Mouse (Mus musculus) liver, postnatal 0 days (tissue): Measurements from ENCODE around the gene Sh2b3. TPM values are rescaled to one million over a fixed set of nuclear protein-coding genes. Genes with fewer than 3 reads are reported as not detected.
A peak's percentile ranks its signal among the peaks of the same experiment; 100 is the strongest.

Experiments used
- ATAC-seq: fragments of 200-750 bp; cut with Nextera tagmentation; 2 replicates; pipeline ENCODE4 v1.8.0; 2017; ENCODE audit warnings: mild to moderate bottlenecking, moderate library complexity
- DNase-seq: peaks from one replicate; pipeline ENCODE4 v3.0.0-alpha.2; 2016
- H3K27ac ChIP-seq: fragments of 300-500 bp; sonication (generic); 2 replicates; pipeline ENCODE4 v1.5.1; 2014; ENCODE audit warnings: antibody characterized with exemption, moderate library complexity, mild to moderate bottlenecking, low read depth
- H3K27me3 ChIP-seq: fragments of 300-500 bp; sonication (generic); 2 replicates; pipeline ENCODE4 v1.6.1; 2014; ENCODE audit warnings: low read length, control low read depth, mixed read lengths; ENCODE audit not compliant: insufficient read depth
- H3K36me3 ChIP-seq: fragments of 300-500 bp; sonication (generic); replicated peaks from 2 replicates; pipeline ENCODE4 v1.6.1; 2014; ENCODE audit warnings: mild to moderate bottlenecking, control low read depth, low read length, moderate library complexity, mixed read lengths; ENCODE audit not compliant: insufficient read depth
- H3K4me1 ChIP-seq: fragments of 300-500 bp; sonication (generic); 2 replicates; pipeline ENCODE4 v1.6.1; 2014; ENCODE audit warnings: antibody characterized with exemption, mild to moderate bottlenecking, control low read depth; ENCODE audit not compliant: insufficient read depth
- H3K4me2 ChIP-seq: fragments of 300-500 bp; sonication (generic); 2 replicates; pipeline ENCODE4 v1.6.1; 2014; ENCODE audit warnings: low read depth, mild to moderate bottlenecking, low read length, moderate library complexity, mixed read lengths
- H3K4me3 ChIP-seq: fragments of 300-500 bp; sonication (generic); 2 replicates; pipeline ENCODE4 v1.5.1; 2014; ENCODE audit warnings: low read depth, low read length
- H3K9ac ChIP-seq: fragments of 300-500 bp; sonication (generic); replicated peaks from 2 replicates; pipeline ENCODE4 v1.6.1; 2014; ENCODE audit warnings: mild to moderate bottlenecking, moderate library complexity
- H3K9me3 ChIP-seq: fragments of 300-500 bp; sonication (generic); 2 replicates; pipeline ENCODE4 v1.6.1; 2016; ENCODE audit warnings: mild to moderate bottlenecking, control low read depth, low read length, mixed read lengths
- CTCF ChIP-seq: sonication (generic); IDR thresholded peaks from 2 replicates; pipeline ENCODE4 v1.5.1; 2016; ENCODE audit warnings: antibody characterized with exemption, low read depth
- EP300 ChIP-seq: IDR thresholded peaks from 2 replicates; pipeline ENCODE4 v1.6.1; 2016; ENCODE audit warnings: antibody characterized with exemption, low read depth, mild to moderate bottlenecking
- WGBS: fragments of 180-500 bp; shearing (Covaris S2); extraction: QIAGEN DNeasy Blood & Tissue Kit; methylation state at CpG from one replicate; pipeline ENCODE4 v1.1.7; 2014; ENCODE audit not compliant: insufficient replicate concordance; 5-methylcytosine and 5-hydroxymethylcytosine counted together
- polyA plus RNA-seq: library from polyadenylated mRNA; unstranded; fragments of >200 nt; fragmentation: Nextera tagmentation; extraction: Ambion mirVana; gene quantifications from 2 replicates; pipeline ENCODE4 v1.2.1, GENCODE M21; 2015

Sh2b3 gene
- polyA plus RNA-seq, 1 experiment from 2014 or later: 9.0 TPM

DNA sequence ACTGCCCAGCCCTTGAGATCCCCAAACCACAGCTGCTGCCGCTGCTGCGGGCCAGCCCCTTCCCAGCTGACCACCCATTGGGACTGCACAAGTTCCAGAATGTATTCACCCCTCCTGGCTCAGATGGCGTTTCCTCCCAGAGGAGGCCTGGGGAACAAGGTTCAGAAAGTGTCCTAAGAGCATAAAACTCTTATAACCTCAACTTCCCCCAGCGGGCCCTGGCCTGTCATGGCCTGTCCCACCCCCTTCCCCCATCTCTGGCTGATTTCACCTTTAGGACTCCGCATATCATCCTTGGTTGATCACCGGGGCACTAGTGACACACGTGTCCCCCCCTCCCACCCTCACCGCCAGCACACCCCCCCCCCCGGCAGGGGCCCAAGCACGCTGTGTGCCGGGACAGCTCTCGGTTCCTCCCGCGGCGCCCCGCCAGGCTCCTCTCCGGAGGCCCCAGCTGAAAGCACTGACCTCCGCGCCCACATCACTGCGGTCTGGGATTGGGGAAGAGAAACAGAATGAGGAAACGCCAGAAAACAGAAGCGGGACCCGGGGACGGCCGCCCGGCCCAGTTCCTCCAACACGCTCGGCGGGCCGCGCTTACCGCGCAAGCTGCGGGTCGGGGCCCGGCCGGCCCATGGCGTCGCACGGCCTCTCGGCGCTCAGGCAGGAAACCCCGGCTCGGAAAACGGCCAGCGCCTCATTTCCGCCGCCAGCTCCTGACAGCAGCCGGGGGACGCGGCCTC is 1.3 kb downstream of the Sh2b3 start:
- ATAC-seq (peak; percentile 28), DNase-seq (peak; percentile 84)
- Histone ChIP-seq H3K9ac (peak overlapping the region; percentile 97), H3K27me3 (no peaks in the 10 kb centered on the region), H3K9me3 (no peaks in the 10 kb centered on the region), H3K27ac (peak overlapping the region; percentile 100), H3K4me3 (peak overlapping the region; percentile 90), H3K4me2 (peak overlapping the region; percentile 92), H3K36me3 (peaks cover 6% of the 10 kb centered on the region; the same call in 1 of the 2 replicates), H3K4me1 (peaks cover 57% of the 10 kb centered on the region)
- TF ChIP-seq CTCF (no peak), EP300 (no peak)
- 3% methylated on average over 44 of the region's 51 CpGs for WGBS

DNA sequence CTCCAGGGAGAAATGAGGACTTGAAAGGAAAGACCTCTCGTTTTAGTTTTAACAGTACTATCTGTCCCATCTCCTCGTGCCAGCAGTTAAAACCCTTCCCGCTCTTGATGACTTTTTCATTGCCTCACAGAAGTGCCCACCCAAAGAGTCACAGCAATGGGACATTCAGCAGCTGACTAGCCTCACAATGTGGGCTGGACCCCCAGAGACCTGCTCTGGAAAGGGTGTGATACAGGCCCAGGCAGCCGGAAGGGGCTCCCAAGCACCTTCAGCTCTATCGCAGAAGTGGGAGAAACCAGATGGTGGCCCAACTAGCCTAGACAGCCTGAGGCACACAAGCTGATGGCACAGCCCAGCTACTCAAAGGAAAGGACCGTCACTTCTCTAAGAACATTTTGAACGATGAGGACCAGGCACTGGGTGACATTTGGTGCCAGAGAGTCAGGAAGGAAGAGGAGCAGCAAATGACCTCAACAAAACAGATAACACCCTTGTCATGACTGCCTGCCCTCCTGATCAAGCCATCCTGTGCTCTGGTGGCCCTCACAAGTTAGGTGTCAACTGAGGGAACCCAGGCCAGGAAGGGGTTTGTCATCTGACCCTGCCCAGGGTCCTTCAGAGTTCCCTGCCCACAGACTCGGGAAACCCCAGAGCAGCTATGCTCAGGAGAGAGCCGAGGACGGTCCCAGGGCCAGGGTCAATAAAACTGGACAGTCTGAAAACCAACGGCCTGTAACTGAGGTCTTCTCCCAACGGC is 2.3 kb downstream of the Sh2b3 start:
- Histone ChIP-seq H3K4me1 (peaks cover 62% of the 10 kb centered on the region), H3K4me3 (peak overlapping the region; percentile 90), H3K36me3 (peaks cover 6% of the 10 kb centered on the region; the same call in 1 of the 2 replicates), H3K27me3 (no peaks in the 10 kb centered on the region), H3K4me2 (peak overlapping the region; percentile 92), H3K9ac (peak overlapping the region; percentile 97), H3K27ac (peak overlapping the region; percentile 100), H3K9me3 (no peaks in the 10 kb centered on the region)
- 17% methylated on average over 12 of the region's 12 CpGs for WGBS
- no peak for DNase-seq
- no peak for ATAC-seq
- no peak for TF ChIP-seq CTCF
- no peak for TF ChIP-seq EP300

DNA sequence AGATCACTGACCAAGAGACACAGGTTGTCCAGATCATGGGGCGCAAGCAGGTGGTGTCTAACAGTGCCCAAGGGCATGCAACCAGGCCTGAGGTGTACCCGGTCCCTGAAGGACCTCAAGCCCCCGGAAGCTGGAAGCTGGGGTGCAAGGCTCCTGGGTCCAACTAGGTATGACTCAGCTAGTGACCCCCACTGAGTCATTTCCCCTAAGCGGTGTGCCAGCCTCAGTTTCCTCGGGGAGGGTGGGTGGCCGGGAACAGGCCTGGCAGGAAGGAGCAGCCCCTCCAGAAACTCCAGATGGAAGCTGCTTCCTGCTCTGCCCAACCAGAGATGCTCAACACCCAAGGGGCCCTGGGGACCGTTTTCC is 3.2 kb downstream of the Sh2b3 start:
- DNase-seq (no peak), ATAC-seq (no peak)
- Histone ChIP-seq H3K27me3 (no peaks in the 10 kb centered on the region), H3K4me1 (peaks cover 58% of the 10 kb centered on the region), H3K9ac (peak overlapping the region; percentile 97), H3K4me2 (peak overlapping the region; percentile 92), H3K9me3 (no peaks in the 10 kb centered on the region), H3K36me3 (peaks cover 6% of the 10 kb centered on the region; the same call in 1 of the 2 replicates), H3K4me3 (peak overlapping the region; percentile 90), H3K27ac (peak overlapping the region; percentile 100)
- 36% methylated on average over 7 of the region's 7 CpGs for WGBS
- TF ChIP-seq EP300 (no peak), CTCF (no peak)

DNA sequence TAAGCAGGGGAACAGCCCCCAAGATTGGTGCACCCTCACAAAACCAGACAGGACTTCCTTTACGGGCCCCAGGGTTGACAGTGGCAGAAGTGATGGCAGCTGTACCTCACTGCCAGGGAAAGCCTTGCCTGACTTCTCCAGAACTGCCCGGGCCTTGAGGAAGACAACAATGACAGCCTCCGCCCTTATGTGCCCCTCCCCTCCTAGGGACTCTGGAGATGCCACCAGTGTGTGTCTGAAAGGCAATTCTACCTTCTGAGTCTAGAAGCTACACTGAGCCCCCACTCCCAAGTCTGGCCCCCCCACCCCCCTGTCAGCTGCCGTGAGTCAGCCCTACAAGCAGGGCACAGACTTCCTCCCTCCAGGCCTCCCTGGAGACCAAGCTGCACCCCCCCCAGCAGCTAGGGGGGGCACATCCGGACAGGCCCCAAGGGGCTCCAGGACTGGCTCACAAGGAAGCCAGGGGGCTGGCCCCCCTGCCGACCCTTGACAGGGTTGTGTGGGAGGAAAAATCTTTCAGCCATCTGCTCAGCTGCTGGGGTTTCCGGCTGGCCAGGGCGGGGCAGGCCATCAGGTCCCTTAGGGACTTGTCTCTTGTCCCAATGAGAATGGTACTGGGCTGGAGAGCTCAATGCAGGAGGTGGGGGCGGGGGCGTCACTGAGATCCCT is 3.7 kb downstream of the Sh2b3 start:
- H3K27ac ChIP-seq: peak overlapping the region; percentile 100
- H3K4me1 ChIP-seq: peaks cover 54% of the 10 kb centered on the region
- H3K9ac ChIP-seq: peak overlapping the region; percentile 97
- peaks cover 8% of the 10 kb centered on the region for H3K36me3 ChIP-seq
- WGBS: 18% methylated on average over 10 of the region's 10 CpGs
- DNase-seq (peak; percentile 84), ATAC-seq (no peak)
- TF ChIP-seq EP300 (peak; percentile 74; the same call in 1 of the 2 replicates), CTCF (peak; percentile 17; the same call in 1 of the 2 replicates)
- H3K4me3 ChIP-seq: peak overlapping the region; percentile 90
- no peaks in the 10 kb centered on the region for H3K27me3 ChIP-seq
- no peaks in the 10 kb centered on the region for H3K9me3 ChIP-seq
- H3K4me2 ChIP-seq: peak overlapping the region; percentile 92

DNA sequence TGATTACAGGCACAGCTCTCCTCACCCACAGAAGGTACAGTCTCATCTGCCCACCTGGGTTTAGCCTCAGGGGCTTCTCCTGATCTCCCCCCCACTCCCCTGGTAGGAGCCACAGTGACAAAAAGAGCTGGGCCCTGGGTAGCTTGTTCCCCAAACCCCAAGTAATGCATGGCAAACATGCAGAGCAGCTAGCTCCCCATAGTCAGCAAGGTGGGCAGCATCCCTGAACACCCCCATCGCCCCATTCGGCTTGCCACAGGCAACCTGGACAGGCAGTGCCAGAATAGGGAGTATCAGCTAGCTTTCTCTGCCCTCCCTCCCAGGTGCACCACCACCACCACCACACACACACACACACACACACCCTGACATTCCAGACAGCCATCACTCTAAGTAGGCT is 4.3 kb downstream of the Sh2b3 start:
- TF ChIP-seq CTCF: no peak
- no peak for TF ChIP-seq EP300
- H3K27me3 ChIP-seq: no peaks in the 10 kb centered on the region
- 71% methylated on average over 2 of the region's 2 CpGs for WGBS
- ATAC-seq (no peak), DNase-seq (no peak)
- H3K4me3 ChIP-seq: peak overlapping the region; percentile 90
- peak overlapping the region; percentile 100 for H3K27ac ChIP-seq
- H3K9ac ChIP-seq: 0 out of 2 replicates have a peak overlapping the region, but pooled peaks have one; percentile 26
- peaks cover 53% of the 10 kb centered on the region for H3K4me1 ChIP-seq
- H3K9me3 ChIP-seq: no peaks in the 10 kb centered on the region
- H3K36me3 ChIP-seq: peaks cover 14% of the 10 kb centered on the region
- H3K4me2 ChIP-seq: peak overlapping the region; percentile 92
